Mouse (Mus musculus): ENCODE results near the gene Usp34.
"Not testable (repeated sequence)": the region's sequence is repeated elsewhere in the genome, so short reads cannot be mapped to it uniquely, and the experiment has no call there.

The Usp34 gene

GRCm38 (mm10) chr11:23306764-23307565, at the start of gene Usp34:
TSS of gene Usp34 (plus strand) at chr11:23306895.
- peak; percentile 78 to 92 for DNase-seq

GRCm38 (mm10) chr11:23259073-23259472, 47.6 kb upstream of the Usp34 start:
- DNase-seq = no peak

- no peak for DNase-seq
Observed at GRCm38 (mm10) chr11:23259481-23259880, 47.2 kb upstream of the Usp34 start.

- DNase-seq = no peak
Observed at GRCm38 (mm10) chr11:23260186-23260585, 46.5 kb upstream of the Usp34 start.

- peak in 1 of 2 experiments; percentile 18 for DNase-seq
Observed at GRCm38 (mm10) chr11:23261490-23261889, 45.2 kb upstream of the Usp34 start.

GRCm38 (mm10) chr11:23264949-23265348, 41.7 kb upstream of the Usp34 start:
- DNase-seq = no peak

- peak; percentile 55 to 68 for DNase-seq
Observed at GRCm38 (mm10) chr11:23271770-23272724, 34.6 kb upstream of the Usp34 start.

- no peak for DNase-seq
Observed at GRCm38 (mm10) chr11:23275780-23276179, 30.9 kb upstream of the Usp34 start.

GRCm38 (mm10) chr11:23284469-23284868, 22.2 kb upstream of the Usp34 start:
- no peak for DNase-seq

- DNase-seq = not testable (repeated sequence)
Observed at GRCm38 (mm10) chr11:23288866-23289265, 17.8 kb upstream of the Usp34 start.

- no peak for DNase-seq
Observed at GRCm38 (mm10) chr11:23297379-23297778, 9.3 kb upstream of the Usp34 start.

- DNase-seq = no peak
Observed at GRCm38 (mm10) chr11:23298301-23298700, 8.4 kb upstream of the Usp34 start.

- DNase-seq = no peak
Observed at GRCm38 (mm10) chr11:23299910-23300309, 6.8 kb upstream of the Usp34 start.

GRCm38 (mm10) chr11:23303126-23303525, 3.6 kb upstream of the Usp34 start:
- peak; percentile 13 to 35 for DNase-seq

GRCm38 (mm10) chr11:23305101-23305672, 1.5 kb upstream of the Usp34 start:
- not testable (repeated sequence) for DNase-seq

GRCm38 (mm10) chr11:23305673-23306608, 754 bp upstream of the Usp34 start:
- peak; percentile 98 for DNase-seq

GRCm38 (mm10) chr11:23307566-23307920, 848 bp downstream of the Usp34 start:
- DNase-seq = no peak

- no peak for DNase-seq
Observed at GRCm38 (mm10) chr11:23313496-23313895, 6.8 kb downstream of the Usp34 start.

GRCm38 (mm10) chr11:23329413-23329812, 22.7 kb downstream of the Usp34 start:
- DNase-seq = no peak

GRCm38 (mm10) chr11:23332136-23332535, 25.4 kb downstream of the Usp34 start:
- no peak for DNase-seq

- DNase-seq = no peak
Observed at GRCm38 (mm10) chr11:23335160-23335559, 28.5 kb downstream of the Usp34 start.

- DNase-seq = not testable (repeated sequence)
Observed at GRCm38 (mm10) chr11:23357226-23357625, 50.5 kb downstream of the Usp34 start.
